Mouse (Mus musculus) right cerebral cortex, adult 18-20 months (tissue): ENCODE data around the gene Clec11a.
A peak's percentile ranks its signal among the peaks of the same experiment; 100 is the strongest.
"Not testable (repeated sequence)": the region's sequence is repeated elsewhere in the genome, so short reads cannot be mapped to it uniquely, and the experiment has no call there.

ENCODE experiments used
- DNase-seq: peaks from one replicate; pipeline ENCODE4 v3.0.0; 2022; ENCODE audit warnings: mixed read lengths

Clec11a gene

DNA sequence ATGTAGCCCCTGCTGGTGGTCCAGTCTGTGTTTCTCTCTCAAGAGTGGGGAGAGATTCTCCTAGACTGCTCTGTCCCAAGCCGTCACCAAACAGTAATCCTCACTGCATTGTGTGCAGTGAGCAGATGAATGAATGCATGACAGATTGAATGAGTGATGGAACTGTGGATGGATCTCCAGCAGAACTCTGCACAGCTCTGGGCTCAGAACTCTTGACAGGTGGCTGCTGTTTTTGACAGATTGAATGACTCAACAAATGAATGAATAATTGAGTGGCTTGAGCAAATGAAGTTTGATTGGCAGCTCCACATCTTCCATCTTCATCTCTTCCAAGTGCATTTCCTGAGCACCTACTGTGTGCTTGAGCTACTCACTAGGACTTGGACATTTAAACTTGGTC, 15.6 kb upstream of the Clec11a start:
- no peak for DNase-seq

DNA sequence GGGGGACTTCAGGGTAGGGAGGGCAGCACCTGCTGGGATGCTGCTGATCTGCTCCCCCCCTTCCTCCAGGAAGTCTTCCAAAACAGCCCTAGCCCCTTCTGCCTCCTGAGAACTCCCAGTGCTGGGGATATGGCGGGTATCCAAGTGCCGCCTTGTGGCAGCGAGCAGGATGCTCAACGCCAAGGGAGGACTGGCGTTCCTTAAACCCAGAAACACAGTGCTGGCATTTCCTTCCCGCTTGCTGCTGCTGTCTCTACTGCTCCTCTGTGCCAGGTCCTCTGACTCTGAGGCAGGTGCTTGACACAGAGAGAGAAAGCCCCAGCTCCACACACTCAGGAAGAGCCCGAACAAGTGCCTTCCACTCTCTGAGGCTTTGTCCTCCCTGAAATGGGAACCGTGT, 14.2 kb upstream of the Clec11a start:
- DNase-seq, result peak; percentile 80

DNA sequence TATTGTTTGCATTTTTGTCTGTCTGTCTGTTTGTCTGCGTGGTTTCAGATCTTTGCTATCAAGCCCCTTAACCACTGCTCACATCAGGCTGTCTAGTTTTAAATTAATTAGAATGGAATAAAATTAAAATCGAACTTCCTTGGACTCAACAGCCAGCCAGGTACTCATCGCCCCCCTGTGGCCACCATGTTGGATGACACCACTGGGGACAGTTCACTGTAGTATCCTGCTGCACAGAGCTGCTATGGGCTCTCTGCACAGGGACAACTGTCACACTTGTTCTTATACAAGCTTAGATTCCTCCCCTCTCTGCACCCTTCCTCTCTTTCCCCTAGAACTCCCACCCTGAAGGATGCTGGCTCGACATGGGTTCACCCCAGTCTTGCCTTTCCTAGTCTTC, 11.2 kb upstream of the Clec11a start:
- DNase-seq, result no peak

DNA sequence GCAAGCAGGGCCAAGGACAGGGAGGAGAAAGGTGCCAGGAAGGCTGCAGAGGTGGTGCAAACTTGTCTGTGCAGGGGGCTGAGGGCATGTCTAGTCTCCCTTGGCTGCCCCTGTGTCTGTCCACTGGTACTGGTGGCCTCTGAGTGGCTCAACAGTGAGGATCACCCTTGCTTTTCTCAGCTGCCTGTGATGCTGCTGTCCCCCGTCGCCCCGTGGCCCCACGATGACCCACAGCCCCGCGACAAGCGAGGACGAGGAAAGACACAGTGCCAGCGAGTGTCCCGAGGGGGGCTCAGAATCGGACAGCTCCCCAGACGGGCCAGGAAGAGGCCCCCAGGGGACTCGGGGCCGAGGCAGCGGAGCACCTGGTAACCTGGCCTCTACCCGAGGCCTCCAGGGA, 5.8 kb upstream of the Clec11a start:
- no peak for DNase-seq

DNA sequence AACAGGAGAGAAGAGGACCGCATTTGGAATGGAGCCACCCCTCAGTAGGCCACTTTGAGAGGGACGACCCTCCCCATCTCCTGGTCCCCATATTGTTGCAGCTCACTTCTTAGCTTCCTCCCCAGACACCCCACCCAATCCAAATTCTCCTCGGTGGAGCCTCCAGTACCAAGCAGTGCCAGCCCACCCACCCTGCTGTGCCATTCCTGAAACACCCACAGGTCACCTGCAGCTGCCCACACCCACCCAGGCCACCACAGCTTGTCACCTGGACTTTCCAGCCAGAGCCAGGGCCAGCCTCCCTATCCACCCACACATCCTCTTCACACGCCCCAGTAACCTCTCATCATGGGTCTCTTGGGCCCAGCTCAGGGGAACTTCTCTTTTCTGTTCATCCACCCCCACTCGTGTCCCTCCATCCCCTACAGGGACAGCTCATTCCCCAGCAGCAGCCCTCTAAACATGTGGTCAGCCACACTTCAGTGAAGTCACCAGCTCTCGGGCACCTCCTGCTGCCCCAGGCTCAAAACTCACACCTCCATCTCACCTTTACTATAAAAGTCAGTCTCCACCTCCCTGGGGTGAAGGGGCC, 5.1 kb upstream of the Clec11a start:
- DNase-seq, result peak; percentile 41

DNA sequence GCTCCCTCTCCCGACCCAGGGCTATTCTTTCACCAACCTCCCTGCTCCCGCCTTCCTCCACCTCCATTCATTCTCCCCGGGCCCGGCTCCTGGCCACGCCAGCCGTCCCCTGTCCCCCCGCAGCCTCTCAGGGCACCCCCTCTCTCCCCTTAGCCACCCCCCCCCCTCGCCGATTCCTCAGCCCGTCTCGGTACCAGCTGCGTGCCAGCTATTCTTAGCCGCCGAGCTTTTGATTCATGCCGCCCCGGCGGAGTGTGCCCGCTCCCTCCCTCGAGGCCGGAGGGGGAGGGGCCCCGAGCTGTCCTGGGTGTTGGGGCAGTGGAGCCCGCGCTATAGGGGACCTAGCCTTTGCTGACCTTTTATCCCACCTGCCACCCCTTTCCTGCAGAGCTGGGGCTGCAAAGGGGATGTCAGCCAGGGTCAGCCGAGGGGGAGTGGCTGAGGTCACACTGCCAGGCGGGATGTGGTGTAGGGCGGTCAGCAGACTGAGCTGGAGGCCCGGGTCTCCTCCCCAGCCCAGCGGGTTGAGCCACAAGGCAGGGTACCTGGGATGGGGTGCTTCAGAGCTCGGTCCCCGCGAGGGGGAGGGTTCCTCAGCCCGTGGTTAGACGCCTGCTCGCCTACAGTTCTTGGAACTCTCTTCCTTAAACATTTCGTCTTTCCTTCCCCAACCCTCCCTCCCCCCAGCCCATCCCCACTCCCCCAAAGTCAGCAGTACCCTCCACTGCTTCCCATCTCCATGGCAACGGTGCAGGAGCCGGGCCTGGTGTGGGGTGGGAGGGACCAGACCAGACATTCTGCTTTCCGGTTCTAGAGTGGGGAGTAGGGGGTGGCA, 4.4 kb upstream of the Clec11a start:
- peak; percentile 88 for DNase-seq

DNA sequence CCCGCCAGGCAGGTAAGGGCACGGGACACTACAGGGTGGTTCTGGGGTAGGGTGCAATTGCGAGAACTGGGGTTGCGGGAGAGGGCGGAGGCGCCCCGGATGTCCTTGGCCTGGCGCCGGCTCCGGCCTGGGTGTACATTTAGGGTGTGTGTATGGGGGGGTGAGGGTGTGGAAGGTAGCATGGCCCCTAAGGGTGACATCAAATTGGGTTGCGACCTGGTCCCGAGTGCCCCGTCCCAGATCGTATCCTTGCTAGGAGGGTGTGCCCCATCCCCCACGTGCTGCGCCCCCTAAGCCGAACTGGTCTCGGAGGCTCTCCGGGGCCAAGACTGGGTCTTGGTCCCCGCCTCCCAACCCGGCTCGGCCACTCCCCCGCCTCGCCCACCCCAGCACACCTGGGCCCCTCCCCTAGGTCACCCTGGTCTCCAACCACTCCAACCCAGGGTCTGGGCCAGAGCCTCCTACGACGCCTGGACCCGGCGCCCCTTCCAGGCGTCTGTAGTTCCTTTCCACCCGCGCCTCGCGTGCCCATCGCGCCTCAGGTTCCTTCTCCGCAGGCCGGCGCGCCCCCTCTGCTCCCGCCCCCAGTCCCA, 3.7 kb upstream of the Clec11a start:
- peak; percentile 12 for DNase-seq

DNA sequence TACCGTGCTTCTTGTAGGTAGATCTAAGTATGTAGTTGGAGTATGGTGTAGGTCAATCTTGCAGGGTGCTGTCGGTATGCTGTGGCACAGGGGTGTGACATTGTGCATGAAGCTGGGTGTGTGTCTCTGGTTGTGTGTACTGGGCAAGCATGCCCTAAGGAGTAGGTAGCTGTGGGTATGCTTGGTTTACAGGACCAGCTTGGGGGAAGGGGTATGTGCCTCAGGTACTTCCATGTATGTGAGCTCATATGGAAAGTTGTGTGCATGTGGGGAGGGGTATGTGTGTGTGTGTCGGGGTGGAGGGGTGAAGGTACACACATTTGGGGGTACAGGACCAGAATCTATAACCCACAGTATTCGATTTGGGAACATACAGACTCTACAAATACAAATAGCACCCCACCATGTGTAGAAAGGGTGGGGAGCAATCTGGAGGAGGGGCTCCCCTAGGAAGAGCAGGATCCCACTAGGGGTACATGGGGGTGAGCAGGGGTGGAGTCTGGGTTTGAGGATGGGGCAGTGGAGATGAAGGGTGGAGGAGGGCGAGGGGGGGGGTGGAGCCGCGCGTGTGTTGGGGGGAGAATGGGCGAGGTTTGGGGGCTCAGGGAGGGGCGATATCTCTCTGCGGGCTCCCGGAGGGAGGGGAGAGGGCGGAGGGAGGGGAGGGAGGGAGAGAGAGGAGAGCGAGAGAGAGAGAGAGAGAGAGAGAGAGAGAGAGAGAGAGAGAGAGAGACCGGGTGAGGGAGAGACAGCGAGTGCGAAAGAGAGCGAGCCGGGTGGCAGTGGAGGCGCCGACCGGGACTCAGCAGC, 3.0 kb upstream of the Clec11a start, which contains the start of gene Shank1:
Gene Shank1, plus strand, starts transcription at position 779 of the 810 bp plus-strand sequence.
- peak; percentile 11 for DNase-seq

DNA sequence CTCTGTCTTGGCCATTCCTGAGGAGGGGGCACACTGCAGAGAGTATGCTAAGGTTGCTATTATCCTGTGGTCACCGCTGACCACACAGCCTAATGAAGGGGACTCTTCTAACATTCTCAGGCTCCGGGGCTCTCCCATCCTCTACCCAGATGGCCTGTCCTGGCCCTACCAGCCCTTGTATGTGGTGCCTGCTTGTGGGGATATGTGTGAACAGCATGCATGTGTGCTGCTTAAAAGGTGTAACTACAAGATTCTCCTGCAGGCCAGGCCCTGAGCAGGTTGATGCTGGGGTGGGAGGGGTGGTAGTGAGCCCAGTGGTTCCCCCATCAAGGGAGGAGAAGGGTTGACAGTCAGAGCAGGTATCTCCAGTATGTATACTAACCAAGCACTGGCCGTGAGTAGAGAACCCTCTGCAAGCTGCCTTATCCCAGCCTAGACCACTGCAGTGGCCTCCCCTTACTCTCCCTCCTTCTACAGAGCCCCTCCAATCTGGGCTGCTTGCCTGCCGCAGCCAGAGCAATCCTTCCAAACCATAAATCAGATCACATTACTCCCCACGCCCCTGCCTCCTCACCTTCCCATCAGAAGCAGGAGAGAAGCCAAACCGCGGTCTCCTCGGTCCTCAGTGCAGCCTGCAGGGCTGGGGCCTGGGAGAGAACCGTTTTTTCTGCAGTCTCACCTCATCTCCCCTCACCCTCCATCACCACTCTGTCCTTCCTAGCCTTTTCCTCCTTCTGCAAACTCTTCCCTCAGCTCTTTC, 739 bp upstream of the Clec11a start:
- no peak for DNase-seq

DNA sequence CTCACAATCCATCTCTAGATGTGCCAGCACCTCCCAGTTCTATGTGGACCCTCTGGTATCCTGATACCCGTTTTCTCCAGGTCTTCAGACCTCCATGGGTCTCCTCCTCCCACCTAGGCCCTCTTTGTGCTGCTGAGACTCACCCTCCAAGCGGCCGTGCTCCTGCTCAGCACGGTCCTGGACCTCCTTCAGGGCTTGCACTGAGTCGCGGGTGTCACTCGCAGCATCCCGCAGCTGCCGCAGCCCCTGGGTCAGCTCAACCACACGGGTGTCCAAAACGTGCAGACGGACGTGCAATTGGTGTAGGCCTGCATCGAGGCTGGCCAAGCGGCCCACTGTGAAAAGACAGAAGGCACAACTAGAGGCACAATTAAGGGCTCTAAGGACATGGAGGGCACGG, 1.0 kb downstream of the Clec11a start:
- no peak for DNase-seq

DNA sequence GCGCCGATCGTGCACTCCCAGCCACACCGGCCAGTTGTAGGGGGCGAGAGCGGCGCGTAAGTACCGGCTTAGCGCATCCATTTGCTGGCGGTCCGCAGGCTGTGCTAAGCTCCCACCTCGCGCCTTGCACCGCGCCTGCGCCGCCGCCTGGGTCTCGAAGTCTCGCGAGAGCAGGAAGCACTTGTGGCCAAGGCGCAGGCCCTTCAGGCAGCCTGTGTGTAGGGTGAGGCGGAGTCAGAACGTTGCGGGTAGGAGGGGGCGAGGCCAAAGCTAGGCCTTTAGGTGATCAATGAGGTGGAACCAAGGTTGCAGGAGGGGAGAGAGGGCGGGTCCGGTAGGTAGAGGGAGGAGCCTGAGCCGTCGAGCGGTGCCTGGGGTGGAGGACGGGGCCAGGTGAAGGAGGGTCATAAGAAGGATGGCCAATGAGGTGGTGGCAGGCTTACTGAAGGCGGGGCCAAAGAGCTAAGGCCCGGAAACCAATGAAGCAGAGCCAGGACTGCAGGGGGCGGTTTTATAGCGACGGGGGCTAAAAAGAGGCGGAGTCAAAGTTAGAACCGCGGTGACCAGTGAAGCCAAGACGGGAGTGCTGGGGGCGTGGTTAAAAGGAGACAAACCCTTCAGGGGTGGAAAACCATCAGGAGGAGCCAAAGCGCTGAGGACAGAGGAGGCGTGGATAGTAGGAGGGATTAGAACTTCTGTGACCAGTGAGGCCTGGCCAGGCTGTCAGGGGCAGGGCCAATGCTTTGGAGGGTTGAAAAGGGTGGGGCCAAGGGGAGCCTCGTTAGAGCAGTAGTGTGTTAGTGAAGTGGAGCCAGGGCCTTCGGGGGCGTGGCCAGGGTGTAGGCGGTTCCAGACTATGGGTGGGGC, 1.7 kb downstream of the Clec11a start:
- peak; percentile 99 for DNase-seq

DNA sequence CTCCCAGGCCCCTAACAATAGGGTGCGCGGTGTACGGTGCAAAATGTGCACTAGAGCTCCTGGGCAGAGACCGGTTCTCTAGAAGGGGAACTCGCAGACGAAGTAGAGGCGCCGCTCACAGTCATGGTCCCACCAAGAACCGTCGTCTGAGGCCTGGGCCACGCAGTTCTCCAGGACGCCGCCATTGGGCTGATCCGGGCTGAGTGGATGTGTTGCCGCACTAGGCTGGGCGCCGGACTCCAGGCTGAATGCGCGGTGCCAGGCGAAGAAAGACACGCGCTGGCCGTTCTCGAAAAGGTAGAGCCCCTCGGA, 2.3 kb downstream of the Clec11a start:
- DNase-seq, result no peak

DNA sequence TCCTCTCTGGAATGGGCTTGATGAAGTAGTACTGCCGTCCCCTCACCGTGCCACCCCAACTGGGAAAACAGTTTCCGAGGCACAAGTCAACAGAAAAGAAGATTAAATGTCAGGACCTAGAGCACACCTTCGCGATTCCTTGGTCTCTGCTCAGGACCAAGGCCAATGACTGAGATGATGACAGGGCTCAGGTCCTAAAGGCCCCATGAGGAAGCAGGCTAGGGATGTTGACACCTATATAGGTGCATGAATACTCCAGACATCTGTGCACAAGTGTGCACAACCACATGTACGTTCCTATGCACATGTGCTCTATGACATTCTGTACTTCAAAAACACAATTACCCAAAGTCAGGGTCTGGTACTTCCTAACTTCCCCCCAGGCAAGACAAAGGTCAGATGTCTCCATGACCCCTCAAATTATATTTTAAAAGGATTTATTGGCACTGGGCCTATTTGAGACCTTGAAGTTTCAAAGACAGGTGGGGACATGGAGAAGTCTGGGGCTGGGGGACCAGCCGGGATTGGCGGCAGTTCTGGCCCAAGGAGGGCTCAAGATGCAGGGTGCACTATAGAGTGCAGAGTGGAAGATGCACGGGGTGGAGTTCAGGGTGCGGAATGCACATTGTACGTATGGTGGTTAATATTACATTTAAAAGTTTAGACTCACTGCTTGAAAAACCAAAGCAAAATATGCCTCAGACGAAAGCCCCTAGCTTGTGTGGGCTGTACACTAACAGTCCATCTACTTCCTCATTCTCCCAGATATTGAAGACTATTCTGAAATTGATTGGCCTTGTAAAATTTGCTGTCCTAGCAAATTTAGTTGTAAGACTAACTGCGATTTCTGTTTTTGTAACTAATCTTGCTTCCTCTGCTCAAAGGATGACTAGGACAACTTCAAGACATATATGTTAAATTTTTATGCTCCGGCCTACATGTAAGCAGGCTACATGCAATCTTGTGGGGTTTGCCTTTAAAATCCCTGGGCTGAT, 3.1 kb downstream of the Clec11a start:
- no peak for DNase-seq

DNA sequence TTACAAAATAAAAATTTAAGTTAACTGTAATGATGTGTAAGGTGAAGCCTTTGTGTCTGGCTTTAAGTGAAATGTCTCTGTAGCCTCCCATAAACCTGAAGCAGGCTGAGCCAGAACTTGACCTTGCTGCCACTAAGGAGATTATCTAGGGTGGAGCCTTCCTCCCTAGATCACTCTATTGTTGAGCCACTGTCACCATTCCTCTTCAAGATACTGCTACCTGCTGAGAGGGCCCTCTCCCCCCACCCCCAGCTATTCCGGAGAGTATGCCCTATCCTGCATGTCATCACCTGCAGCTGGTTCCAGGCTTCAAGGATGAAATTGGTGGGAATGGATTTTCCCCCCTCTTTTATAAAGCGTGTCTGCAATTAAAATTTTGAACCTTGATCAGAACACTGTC, 9.2 kb downstream of the Clec11a start:
- DNase-seq, result not testable (repeated sequence)

DNA sequence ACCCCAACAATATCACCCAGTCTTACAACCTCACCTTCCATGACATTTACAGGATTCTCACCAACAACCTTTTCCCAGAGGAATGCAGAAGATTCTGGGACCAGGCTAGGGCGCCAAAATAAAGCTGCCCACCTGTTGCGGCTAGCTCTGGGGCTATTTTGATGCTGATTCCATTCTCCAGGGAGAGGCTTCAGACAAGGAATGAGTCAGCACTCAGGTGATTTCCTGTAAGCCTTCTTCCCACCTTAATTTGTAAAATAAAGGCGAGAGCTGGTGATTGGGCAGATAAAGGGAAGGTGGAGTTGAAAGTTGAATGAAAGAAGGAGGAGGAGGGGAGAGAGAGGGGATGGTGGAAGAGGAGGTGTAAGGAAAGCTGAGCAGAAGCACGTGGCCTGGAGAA, 15.3 kb downstream of the Clec11a start:
- no peak for DNase-seq

DNA sequence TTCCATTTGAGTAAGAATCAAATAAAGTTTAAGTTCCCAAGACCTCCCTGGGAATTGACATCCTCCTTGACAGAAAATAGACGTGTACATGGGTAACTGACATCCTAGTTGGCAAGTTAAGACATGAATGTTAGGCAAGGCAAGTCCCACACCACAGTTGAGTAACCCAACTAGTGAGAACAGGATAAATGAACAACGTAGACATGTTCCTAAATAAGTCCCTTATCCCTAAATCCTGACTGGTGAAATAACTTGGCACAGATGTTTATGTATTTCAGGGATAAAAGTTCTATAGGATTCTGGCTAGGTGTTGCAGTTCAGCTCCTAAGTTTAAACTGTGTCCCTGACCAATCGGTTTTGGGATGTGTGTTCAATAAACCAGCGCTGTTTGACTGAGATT, 15.7 kb downstream of the Clec11a start:
- no peak for DNase-seq

DNA sequence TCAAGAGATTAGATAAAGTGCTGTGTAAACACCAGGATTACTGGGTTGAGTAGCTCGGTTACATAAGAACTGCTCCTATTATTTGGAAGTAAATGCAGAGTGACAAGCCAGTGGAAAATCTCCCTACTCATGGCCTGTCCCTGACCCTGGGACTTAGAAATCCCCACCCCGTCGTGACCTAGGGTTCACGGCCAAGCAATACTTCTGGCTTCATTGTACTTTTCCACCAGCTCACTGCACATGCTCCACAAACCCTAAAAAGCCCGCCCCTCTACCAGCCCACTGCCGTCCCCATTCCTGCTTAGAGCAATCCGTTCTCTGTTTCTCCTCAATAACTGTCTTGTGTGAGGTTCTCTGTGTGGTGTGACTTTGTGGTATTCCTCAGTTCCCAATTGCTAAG, 18.9 kb downstream of the Clec11a start:
- DNase-seq, result no peak

DNA sequence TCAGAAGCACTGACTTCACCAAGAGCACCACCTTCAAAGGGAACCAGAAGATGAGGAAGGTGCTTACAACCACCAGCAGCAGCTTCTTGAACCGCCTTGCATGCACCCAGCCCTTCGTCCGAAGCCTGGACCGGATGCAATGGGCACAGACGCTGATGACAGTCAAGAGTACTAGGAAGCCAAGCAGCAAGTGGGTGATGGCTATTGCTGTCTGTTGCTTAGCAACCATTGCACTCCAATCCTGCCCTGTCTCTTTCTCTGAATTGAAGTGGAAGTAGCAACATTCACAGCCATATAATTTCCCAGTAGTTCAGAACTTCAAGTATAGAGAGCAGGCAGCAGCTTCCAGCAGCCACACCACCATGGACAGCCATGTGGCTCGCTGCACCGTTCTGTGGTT, 25.1 kb downstream of the Clec11a start:
- DNase-seq, result peak; percentile 27

DNA sequence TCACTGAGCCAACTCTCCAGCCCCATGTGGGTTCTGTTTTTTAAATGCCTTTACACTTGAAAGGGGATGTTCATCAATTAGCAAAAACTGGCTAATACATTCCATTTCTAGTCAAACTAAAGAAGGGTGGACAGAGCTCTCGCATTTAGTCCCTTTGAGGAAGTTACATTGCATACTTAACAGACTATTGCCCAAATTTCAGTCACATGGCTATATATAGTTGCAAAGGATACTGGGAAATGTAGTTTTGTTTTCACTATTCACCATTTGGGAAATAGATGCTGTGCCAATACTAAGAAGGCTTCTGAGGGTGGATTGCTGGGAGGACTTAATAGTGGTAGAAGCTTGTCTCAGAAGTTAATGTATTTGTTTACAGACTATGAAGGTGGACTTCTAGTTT, 25.7 kb downstream of the Clec11a start:
- no peak for DNase-seq

DNA sequence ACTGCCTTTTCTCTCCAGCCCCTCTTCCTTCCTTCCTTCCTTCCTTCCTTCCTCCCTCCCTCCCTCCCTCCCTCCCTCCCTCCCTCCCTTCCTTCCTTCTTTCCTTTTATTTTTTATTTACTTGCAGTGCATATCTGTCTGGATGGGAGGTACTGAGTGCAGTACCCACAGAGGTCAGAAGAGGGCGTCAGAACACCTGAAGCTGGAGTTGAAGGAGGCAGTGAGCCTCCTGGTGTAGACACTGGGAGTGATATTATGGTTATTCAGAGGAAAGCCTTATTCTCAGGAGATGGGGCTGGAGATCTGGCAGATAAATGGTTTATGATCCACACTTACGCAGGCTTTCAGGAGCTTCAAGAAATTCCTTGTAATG, 29.5 kb downstream of the Clec11a start:
- peak; percentile 64 for DNase-seq
